Mouse (Mus musculus) v-Abl transformed pro-B cells (cell line): Measurements from ENCODE around the gene Tmem132d.
"Not testable (repeated sequence)": the region's sequence is repeated elsewhere in the genome, so short reads cannot be mapped to it uniquely, and the experiment has no call there.

Experiments
- in situ Hi-C, 2 experiments: fragments of 400-800 bp; cut with MboI; formaldehyde crosslinking; loops; one replicate each; pipeline ENCODE4 v1.15.1; 2025; ENCODE audit not compliant: unreplicated experiment in 2 of 2

Gene Tmem132d

GRCm38 (mm10) chr5:128112518-128112917 is 320.4 kb downstream of the Tmem132d start:
- in situ Hi-C loops: no loop called here

GRCm38 (mm10) chr5:128111664-128112063 is 321.2 kb downstream of the Tmem132d start:
- in situ Hi-C loops: no loop called here

GRCm38 (mm10) chr5:128102556-128102955 is 330.3 kb downstream of the Tmem132d start:
- in situ Hi-C loops: no loop called here

DNA sequence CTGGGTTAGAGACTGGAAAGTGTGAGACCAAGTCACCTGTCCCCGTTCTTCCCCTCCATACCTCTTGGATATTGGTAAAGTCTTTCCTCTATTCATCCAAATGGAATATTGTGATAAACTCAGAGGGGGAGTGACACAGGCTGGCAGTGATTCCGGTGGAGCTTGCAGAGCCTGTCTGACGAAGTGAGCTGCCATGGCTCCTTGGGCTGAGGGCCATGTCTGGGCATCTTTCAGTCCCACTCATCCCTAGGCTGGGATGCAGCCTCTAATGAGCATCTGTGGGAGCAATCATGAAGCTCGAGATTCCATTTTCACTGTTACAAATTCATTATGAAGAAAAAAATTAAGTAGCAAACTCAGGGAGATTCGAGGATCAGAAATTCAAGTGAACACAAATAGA is 332.5 kb downstream of the Tmem132d start:
- in situ Hi-C loops: no loop called here

- in situ Hi-C loops: no loop called here
Observed at GRCm38 (mm10) chr5:128099439-128099838, 333.4 kb downstream of the Tmem132d start.

DNA sequence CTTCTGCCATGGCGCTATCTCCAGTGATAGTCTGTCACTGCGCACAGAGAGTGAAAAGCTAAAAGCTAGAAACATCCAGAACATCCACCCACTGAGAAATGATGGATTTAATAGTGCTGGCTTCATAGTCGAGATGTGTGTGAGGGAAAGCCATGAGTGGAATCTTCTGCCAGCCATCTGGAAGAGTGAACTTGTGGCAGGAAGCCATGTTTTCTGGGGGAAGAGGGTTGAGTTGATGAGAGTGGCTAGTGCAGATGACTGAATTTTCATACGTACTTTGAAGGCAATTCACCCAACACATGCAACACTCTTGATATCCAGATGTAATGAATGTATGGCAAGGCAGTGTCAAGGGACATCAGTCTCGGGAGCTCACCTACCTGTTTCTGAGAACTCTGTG is 342.3 kb downstream of the Tmem132d start:
- in situ Hi-C loops: no loop called here

GRCm38 (mm10) chr5:128075456-128075855 is 357.4 kb downstream of the Tmem132d start:
- in situ Hi-C loops: no loop called here

DNA sequence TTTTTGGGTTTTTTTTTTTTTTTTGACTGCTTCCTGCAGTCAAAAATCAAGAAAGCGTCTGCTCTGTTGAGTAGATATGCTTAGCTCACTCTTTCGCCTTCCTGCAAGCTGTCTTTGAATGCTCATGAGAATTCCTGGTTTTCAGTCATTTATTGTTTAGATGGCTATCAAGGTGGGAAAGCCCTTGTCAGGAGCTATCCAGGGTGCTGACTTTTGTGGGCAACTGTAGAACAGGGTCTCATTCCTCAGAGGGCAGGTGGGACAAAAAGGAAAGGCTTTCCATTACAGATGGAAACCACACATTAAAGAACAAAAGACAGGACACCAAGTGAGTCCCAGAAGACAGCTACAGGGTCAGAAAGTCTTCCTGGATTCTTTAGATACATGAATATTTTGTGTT is 360.3 kb downstream of the Tmem132d start:
- in situ Hi-C loops: no loop called here

GRCm38 (mm10) chr5:128041781-128042180 is 391.1 kb downstream of the Tmem132d start:
- in situ Hi-C loops: no loop called here

DNA sequence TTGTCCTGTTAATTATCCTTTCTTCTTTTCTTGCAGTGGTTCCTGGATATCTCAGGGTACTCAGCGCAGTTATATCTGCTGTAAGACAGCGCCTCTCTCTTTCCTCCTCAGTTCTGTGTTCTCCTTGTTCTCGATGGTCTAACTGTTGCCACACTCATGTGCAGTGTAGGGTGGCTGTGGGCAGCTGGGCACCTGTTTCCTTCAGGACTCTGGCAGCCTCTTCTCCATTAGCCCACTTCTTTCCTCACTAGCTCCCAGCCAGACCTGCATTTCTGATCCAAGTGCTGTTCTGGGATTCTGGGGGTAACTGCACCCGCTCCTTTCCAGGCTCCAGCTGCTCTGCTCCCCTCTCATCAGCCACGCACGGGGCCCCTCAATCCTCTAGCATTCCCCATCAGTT is 392.8 kb downstream of the Tmem132d start:
- in situ Hi-C loops: no loop called here

DNA sequence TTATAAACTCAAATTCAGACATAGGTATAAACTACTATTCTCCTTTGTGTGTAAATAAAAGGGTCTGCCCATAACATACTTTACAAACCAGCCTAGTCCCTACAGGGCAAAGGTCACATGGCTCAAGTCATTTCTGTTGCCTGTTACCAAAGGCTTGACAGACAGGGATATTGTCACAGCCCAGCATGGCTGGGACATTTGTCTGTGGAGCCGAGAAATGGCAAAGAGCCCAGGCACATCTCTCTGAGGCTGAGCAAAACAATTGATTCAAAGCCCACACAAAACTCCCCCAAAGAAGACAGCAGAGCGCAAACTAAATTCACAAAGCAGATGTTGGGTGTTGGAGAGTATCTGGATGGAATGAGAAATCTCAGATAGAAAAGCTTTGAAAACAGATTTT is 405.8 kb downstream of the Tmem132d start:
- in situ Hi-C loops: no loop called here

GRCm38 (mm10) chr5:128004666-128005065 is 428.2 kb downstream of the Tmem132d start:
- in situ Hi-C loops: no loop called here

GRCm38 (mm10) chr5:127996526-127997245 is 436.2 kb downstream of the Tmem132d start:
- in situ Hi-C loops: no loop called here

DNA sequence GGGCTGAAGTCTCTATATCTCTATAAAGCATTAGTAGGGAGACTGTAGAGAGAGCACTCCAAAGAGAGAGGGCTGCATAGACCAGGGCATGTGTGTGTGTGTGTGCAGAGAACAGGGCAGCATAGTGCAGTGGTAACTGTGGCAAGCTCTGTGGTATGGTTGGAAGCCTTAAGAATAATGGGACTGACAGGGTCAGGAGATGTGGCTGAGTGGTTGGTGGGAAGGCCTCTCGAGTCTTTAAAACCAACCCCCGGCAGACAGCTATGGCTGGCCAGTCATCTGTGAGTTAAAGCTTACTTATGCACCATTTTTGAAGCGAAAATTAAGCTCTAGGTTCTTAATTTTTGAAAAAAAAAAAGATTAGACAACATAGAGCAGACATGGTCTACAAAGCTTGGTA is 439.4 kb downstream of the Tmem132d start:
- in situ Hi-C loops: no loop called here

DNA sequence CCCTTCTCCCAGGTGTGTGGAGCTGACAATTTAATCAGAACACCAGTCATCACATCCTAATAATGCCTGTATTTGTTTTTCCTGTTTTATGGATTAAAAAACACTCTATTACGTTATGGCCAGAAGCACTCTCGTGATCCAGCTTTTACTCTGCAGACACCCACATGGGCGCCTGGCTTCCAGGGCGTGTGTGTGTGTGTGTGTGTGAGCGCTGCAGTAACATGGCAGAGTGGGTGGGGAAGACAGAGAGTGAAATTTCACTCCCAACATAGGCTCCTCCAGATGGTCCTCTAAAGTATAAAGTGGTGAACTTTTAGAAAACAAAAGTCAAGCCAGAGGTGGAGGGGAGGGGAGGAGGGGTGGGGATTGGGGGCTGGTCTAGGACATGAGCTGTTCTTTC is 442.1 kb downstream of the Tmem132d start:
- in situ Hi-C loops: no loop called here

DNA sequence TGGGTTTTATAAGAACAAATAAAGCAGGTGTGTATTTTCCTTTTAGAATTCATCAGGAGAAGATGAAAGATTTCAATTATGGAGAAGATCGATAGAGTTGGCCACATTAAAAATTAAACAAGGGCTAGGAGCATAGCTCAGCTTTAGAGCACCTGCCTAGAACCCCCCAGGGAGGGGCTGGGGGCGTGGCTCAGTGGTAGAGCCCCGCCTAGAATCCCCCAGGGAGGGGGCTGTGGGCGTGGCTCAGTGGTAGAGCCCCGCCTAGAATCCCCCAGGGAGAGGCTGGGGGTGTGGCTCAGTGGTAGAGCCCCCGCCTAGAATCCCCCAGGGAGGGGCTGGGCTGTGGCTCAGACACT is 452.9 kb downstream of the Tmem132d start:
- in situ Hi-C loops: not testable (repeated sequence)

DNA sequence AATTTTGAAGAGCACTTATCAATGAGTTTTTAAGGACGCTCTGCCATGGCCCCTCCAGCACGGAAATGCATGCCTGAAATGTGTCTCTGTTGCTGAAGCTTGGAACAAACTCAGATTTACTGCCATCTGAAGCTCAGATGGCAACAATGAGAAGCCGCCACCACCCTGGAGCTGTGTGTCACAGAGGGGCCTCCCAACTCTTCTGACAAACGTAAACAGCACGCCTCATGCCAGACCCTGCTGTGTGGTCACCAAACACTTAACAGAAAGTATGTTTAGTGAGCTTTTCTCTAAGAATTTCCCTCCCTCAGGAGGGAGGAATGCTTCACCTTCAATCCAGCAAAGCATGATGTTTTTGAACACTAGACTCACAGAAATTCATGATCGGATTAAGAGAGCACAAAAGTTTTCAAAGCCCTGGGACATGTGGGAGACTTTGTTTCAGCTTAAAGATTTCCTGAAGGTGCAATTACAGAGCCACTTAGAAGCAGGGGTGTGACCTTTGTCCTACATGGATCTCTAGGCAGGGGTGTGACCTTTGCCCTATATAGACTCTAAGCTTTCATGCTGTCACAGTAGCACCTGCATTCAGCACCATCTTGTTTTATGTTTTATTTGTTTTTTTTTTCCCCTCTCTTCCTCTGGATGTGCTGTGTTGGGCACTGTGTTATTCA is 453.4 kb downstream of the Tmem132d start:
- in situ Hi-C loops: no loop called here

DNA sequence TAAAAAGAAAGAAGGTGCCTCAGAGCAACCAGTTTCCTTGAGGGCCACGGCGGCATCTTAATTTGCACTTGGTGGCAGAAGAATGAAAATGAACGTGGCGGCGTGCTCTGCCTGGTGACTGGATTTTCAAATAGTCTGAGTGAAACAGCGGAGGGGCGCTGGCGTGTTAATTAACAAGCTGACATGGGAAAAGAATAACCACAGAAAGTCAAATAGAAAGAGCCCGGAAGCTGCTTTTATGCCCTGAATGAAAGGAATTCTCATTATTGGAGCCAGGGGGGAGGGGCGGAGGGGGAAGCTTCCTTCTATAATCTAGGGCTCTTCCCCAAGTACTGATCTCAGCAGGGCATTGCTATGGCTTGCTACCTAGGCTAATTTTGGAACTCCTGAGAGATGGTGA is 456.2 kb downstream of the Tmem132d start:
- in situ Hi-C loops: no loop called here

GRCm38 (mm10) chr5:127965700-127966099 is 467.2 kb downstream of the Tmem132d start:
- in situ Hi-C loops: no loop called here

GRCm38 (mm10) chr5:127962656-127963055 is 470.2 kb downstream of the Tmem132d start:
- in situ Hi-C loops: no loop called here

- in situ Hi-C loops: no loop called here
Observed at GRCm38 (mm10) chr5:127956511-127957097, 476.3 kb downstream of the Tmem132d start.

DNA sequence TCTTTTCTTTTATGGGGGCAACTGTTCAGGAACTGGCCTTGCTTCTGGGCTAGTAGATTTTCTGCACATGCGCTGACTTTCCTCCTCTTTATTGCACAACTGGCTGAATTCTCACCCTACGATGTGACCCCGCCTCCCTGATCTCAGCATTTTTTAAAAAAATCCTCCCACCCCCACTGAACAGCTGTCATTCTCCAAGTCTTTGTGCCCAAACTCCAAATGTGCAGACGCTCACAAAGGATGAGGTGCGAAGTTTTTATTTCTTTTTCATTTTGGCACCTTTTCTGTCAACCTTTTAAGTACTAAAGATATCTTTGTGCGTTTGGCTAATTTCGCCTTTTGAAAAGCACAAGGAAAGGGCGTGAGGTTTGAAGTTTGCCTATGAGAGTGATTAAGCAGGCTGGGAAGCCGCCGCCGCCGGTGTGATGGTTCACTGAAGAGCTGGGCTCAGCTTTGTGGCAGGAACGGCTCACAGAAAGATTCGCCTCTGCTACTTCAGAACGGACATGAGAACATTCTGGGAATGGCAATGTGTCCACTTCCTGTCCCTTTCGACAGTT is 478.6 kb downstream of the Tmem132d start:
- in situ Hi-C loops: no loop called here
